Mouse (Mus musculus): ENCODE results near the gene Cyp4f14.

Gene Cyp4f14

DNA sequence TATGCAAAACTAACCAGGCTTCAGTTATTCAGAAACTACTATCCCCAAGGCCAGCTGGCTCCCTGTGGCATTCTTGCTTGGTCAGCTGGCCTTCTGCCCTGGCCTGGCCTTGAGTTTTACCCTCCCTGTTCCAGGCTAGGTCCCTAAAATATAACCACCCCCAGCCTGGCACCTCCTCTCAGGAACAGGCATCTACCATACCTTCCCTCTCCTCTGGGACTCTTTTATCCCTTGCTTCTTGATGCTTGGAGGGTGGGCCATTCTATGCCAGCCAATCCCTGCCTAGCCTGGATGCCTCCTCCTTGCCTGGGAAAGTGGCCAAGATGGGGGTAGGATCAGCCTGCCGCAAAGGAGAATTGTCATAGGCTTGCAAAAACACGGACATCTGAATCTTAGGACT, at the start of gene Cyp4f14:
Cyp4f14 (minus strand) TSS at position 212 of the 400 bp plus-strand sequence.
- DNase-seq (ENCODE audit: low read depth, low spot score) = no peak

DNA sequence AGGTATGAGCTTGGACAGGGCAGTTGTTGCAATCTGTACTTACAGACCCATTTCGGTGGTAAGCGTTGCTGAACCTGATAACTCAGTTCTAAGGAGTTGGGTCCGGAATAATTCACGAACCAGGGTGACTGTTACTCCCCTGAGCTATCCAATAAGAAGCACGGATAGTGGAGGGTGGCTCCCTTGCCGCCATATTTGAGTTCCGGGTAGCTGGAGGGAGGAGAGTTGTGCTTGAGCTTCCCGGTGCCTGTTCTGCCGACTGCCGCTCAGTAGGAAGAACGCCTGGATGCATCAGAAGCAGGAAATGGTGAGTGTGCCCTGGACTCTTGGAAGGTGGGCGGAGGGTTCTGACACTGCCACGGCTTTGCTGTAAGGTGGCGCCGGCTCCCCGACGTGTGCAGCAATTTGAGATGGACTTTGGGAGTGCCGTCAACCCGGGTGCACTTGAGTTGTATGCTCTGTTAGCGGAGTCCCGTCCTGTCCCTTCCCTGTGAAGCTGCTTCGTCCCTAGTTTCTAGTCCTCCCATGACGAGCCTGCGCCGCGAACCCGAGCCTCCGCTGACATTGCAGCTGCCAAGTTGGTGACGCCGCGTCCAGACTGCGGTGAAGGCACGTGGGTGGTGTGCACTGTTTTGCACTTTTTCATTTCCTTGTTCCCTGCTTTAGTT, 48.6 kb upstream of the Cyp4f14 start, which contains the start of gene Zfp472:
Zfp472 (plus strand) TSS at position 192 of the 668 bp plus-strand sequence.
- peak; percentile 96 for DNase-seq (ENCODE audit: low read depth, low spot score)

DNA sequence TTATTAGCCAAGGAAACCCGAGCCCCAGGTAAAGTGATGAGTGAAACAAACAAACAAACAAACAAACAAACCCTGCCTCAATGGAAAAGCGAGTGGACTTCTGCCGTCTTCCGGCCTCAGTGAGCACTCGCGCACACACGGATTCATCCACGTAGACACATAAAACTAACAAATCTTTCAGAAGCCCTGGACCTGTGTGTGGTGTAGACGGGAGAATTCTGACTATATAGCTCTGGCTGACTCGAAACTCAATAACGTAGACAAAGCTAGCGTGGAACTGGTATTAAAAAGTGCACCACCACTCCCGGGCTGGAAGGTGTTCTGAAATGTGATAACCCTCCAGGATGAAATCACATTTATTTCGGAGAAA, 48.1 kb upstream of the Cyp4f14 start:
- DNase-seq (ENCODE audit: low read depth, low spot score) = no peak

DNA sequence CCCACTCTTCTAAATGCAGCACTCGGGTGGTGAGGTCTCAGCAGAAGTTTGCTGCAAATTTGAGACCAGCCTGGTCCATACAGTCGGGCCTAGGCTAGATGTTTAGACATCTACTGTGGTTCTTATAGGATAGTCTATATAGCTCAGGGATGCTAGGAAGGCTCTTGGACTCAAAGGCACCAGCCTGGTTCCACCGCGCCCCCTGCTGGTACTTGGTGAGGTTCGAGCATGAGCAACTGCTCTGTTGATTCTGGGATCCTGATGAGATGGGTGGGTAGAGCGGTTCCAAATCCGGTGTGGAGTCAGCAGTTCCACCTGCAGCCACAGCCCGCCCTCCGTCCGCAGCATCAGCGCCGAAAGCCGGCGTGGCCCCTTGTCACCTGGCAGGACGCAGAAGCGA, 34.3 kb upstream of the Cyp4f14 start:
- DNase-seq (ENCODE audit: low read depth, low spot score) = peak; percentile 97

DNA sequence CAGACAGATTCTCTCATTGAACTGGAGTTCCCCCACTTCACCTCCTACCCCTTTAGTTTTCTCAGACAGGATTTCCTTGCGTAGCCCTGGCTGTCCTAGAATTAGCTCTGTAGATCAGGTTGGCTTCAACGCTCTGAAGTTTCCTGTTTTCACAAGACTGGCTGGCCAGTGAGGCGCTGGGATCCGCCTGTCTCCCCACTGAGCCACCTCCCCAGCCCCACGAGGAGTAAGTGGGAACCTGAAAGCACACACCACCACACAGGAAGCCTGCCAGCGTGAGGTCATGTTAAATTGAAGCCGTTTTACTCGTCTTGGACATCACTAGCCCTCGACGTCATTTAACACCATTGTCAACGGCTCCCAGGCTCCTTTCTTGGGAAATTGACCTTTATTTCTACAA, 33.9 kb upstream of the Cyp4f14 start:
- DNase-seq (ENCODE audit: low read depth, low spot score) = no peak

DNA sequence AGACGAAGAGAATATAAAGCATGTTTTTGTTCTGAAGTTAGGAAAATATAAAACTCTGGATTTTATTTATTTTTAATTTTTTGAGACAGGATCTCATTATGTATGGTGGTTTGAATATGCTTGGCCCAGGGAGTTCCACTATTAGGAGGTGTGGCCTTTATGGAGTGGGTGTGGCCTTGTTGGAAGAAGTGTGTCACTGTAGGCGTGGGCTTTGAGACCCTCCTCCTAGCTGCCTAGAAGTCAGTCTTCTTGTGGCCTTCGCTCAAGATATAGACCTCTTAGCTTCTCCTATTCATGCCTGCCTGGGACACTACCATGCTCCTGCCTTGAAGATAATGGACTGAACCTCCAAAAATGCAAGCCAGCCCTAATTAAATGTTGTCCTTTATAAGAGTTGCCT, 33.0 kb upstream of the Cyp4f14 start:
- peak; percentile 68 for DNase-seq (ENCODE audit: low read depth, low spot score)

DNA sequence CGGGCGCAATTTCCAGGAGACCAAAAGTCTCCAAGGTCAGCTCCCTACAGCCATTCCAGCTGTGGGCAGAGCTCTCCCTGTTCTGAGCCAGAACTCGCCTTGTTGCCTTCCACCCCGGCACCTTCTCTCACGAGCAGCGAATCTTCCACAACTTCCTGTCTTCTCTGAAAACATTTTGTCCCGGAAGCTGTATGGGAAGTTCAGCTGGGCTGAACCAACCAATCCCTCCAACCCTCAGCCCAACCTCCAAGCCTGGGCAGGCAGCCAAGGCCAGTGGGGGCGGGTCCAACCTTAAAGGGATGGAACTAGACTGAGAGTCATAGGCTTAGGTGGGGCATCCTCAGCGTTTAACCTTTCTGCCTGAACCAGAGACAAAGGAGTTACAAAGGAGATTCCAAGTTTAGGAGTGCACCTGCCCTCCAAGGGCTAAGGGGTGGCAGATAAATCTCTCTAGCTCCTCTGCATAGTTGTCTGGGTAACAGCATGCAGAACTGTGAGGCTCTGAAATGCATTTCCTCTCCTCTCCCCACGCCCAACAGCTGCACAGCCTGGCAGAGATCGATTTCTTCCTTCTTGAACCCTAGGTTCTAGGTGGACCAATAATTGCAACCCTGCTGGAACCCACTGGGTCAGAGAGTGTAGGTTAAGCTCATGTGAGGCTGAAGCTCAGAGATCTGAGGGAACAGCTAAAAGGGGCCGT, 30.2 kb upstream of the Cyp4f14 start, which contains the start of gene Cyp4f13:
Cyp4f13 (minus strand) TSS at position 188 of the 700 bp plus-strand sequence.
- peak; percentile 99 for DNase-seq (ENCODE audit: low read depth, low spot score)

DNA sequence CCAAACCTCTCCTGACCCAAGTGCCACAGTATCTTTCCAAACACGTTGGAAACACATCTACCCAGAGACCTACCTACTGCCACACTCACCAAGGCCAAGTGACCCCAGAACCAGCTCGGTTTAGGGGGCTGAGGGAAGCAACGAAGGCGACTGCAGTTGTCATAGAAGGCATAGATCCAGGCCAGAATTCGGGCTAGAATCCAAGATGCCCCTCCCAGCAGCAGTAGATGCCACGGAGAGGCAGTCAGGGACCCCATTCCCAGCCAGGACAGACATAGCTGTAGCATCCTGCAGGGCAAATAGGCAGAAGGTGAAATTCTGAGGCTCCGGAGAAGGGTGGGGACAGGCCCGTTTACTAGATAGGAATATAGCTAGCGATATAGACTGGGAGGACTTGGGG, 29.6 kb upstream of the Cyp4f14 start:
- no peak for DNase-seq (ENCODE audit: low read depth, low spot score)

DNA sequence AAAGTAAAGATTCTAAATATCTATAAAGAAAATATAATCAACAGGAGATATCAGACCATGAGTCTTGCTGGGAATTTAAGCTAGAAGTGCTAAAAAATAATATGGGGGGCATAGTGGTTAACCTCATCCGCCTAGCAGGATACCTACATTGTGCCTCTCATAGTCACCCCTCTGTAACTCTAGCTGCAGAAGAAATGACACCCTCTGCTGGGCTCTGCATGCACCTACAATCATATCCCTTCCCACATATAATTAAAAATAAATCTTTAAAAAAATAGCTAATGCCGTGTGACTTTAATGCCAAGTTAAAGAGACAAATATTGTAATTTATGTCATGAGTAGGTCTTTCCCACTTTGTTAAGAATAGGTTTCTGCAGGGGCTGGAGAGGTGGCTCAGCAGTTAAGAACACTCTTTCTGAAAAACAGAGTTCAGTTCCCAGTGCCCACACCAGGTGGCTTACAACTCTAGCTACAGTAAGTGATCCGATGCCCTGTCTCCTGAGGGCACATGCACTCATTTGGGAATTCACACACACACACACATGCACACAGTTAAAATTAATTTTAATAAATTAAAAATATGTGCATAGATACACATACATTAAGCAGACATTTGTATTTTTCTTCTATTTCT, 27.4 kb upstream of the Cyp4f14 start:
- DNase-seq (ENCODE audit: low read depth, low spot score) = peak; percentile 35

DNA sequence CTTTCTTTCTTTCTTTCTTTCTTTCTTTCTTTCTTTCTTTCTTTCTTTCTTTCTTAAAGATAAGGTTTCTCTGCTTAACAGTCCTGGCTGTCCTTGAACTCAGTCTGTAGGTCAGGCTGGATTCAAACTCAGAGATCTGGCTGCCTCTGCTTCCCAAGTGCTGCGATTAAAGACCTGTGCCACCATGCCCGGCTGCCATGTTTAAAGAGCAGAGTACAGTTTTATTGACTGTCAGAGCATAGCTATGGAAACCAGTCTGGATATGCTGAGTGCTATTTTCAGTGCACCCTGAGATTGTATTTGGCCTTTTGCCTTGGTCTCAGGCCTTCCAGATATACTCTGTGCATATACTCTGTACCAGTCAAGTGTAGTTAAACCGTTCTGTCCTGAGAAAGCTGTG, 26.5 kb upstream of the Cyp4f14 start:
- no peak for DNase-seq (ENCODE audit: low read depth, low spot score)

DNA sequence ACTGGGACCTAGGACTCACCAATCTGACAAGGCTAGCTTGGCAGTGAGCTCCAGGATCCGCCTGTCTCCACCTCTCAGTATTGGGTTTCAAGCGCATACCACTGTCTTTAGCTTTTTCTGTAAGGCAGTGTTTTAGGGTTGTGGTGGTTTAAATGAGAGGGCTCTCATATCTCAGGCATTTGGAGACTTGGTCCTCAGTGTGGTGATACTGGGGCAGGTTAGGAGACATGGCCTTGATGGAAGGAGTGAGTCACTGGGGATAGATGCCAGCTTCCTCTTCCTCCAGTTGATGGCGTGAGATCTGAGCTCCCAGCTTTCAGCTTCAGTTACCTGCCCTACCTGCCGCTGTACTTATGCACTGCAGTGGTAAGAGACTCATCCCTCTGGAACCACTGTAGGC, 22.7 kb upstream of the Cyp4f14 start:
- no peak for DNase-seq (ENCODE audit: low read depth, low spot score)

DNA sequence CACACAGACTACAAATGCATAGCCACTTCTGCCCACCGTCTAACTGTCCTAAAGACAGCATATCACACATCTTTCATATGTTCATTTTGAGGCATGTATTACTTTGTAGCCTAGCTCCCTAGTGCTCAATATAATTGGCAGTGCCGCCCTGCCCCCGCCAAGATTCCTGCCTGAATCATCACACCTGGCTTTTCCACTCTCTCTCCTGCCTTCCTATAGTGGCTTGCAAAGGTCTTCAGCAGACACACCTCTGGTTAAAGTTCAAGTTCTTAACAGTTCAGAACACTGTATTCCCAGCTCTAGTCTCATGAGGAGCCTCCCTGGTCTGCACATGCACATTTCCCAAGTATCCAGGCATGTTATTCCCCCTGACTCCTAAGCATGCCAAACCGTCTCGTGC, 10.7 kb upstream of the Cyp4f14 start:
- DNase-seq (ENCODE audit: low read depth, low spot score) = no peak

DNA sequence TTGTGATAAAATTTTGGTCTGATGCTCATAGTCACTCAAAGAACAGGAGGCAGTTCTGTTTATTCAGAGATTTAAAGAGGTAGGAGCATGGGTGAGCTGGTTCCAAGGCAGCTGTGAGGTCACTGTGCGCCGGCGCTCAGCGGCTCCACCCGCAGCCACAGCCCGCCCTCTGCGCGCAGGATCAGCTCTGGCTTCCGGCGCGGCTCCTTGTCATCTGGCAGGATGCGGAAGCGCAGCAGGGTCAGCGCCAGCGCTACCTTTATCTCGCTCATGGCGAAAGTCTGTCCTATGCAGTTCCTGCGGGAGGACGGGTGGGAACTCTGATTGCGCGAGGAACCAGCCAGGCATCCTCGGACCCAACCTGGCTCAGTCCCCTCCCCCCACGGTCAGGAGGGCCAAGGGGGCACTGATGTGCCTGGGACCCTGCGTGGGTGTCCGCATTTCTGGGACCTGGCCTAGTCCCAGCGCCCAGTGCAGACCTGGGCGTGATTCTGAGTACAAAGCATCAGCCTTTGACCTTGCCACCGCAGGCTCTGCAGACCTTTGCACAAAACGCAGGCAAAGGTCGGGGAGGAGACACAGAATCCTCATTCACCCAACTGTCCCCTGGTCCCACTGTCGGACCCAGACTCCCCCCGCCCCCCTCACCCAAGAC, 7.6 kb upstream of the Cyp4f14 start:
- peak; percentile 90 for DNase-seq (ENCODE audit: low read depth, low spot score)

DNA sequence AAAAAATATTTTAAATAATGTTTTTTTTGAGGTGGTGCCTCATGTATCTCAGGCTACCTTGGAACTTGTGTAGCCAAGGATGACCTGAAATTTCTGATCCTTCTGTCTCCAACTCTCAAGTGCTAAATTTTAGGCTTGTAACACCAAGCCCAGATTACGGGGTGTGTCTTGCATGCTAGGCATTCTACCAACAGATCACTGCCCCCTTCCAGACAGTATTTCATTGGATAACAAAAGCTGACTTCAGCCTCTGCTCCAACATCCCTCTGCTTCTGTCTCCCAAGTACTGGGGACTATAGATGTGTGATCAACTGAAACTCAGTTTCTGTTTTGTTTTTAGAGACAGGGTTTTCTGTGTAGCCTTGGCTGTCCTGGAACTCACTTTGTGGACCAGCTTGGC, 6.5 kb upstream of the Cyp4f14 start:
- DNase-seq (ENCODE audit: low read depth, low spot score) = peak; percentile 54

DNA sequence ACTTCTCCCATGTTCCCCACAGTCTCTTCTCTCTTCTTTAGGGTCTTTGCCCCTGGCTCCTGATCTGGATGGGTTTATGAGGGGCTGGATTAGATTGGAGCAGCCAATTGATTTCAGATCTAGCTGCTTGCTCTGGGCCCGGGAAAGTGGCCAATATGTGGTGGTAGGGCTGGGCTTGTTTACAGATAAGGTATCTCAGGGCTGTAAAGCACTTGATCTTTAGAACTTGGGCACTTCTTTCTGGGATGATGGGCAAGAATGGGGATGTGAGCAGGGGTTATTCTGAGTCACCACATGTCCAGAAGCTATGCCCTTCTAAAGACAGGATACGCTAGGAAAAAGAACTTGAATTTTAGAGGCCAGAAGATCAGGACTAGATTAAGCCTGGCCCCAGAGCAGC, 2.0 kb upstream of the Cyp4f14 start:
- DNase-seq (ENCODE audit: low read depth, low spot score) = no peak

DNA sequence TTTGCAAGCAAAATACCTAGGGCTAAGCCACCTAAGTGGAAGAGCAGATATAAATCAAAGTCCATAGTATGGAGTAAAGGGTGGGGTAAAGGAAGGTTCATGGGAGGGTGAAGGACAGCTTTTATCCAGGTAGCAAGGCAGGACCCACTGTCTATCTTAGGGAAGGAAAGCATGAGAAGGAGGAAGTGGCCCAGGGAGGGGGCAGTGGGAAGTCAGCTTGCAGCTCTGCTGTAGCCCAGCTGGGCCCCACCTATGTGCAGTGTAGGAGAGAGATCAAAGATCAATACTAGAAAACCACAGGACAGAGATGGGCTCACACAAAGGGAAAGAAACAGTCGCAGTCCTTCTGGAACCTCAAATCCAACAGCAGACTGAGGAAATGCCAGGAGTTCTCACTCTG, 1.1 kb downstream of the Cyp4f14 start:
- no peak for DNase-seq (ENCODE audit: low read depth, low spot score)

DNA sequence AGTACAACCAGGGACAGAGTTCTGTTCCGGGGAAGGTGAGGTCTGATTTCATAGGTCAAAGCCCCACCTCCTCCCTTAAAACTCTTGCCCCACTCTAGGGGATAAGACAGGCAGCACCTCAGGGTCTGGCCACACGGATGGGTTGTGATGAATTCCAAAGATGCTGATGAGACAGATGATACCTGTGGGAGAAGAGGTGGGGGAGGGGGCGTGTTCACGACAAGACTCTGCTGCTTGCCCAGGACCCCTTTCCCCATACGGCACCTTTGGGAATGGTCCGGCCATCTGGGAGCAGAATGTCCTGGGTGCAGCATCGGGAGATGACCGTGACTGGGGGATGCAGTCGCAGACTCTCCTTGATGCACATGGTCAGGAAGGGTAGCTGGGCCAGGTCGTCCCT, 11.0 kb downstream of the Cyp4f14 start:
- no peak for DNase-seq (ENCODE audit: low read depth, low spot score)

DNA sequence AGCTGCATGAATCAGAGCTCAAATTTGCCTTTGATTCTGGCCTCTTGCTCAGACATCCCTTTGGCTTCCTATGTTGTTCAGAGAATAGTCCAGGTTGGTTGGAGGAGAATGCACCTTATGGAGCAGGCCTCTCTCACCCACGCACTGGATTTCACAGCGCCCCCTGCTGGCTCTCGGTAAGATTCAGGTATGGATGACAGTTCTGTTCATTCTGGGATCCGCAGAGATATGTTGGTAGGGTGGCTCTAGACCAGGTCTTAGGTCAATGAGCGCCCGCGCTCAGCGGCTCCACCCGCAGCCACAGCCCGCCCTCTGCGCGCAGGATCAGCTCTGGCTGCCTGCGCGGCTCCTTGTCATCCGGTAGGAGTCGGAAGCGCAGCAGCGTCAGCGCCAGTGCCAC, 11.9 kb downstream of the Cyp4f14 start:
- peak; percentile 94 for DNase-seq (ENCODE audit: low read depth, low spot score)

DNA sequence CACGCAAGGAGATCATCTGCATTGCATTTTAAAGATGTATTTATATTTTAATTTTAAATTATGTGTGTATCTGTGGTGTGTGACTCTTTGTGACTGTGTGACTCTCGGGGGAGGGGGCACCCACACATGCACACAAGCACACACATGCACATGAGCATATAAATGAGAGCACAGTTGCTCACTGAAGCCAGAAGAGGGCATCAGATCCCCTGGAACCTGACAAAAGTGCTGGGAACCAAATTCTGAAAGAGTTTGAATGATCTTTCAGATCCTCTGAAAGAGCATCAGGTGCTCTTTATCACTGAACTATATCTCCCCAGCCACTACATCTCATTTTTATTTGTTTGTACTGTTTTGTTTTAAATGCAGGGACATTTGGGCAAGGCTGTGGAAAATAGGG, 12.7 kb downstream of the Cyp4f14 start:
- DNase-seq (ENCODE audit: low read depth, low spot score) = peak; percentile 54

DNA sequence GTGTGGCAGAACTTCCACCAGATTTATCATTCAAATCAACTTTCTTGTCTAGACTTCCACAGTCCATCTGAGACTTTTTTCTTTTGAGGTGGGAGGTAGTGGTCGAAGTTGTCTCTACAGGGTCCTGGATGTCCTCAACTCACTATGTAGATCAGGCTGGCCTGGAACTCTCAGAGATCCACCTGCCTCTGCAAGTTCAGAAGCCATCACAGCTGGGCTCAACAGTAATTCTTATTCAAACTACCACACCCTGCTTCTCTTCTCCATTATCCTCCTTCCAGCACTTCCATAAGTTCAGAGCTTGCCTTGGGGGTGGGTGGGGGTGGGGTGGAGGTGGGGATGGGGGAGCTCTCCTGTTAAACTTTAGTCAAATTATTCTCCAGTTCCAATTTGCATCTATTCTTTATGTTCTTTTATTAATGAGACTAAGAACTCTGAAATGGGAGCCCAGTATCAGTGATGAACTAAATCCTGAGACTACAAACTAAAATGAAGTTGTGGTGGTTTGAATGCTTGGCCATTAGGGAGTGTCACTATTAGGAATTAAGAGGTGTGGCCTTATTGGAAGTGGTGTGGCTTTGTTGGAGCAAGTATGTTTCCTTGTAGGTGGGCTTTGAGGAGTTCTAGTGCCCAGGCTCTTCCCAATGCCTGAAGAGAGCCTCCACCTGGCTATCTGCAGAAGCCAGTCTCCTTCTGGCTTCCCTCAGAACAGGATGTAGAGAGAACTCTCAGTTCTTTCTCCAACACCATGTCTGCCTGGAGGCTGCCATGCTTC, 15.2 kb downstream of the Cyp4f14 start:
- DNase-seq (ENCODE audit: low read depth, low spot score) = peak; percentile 77

DNA sequence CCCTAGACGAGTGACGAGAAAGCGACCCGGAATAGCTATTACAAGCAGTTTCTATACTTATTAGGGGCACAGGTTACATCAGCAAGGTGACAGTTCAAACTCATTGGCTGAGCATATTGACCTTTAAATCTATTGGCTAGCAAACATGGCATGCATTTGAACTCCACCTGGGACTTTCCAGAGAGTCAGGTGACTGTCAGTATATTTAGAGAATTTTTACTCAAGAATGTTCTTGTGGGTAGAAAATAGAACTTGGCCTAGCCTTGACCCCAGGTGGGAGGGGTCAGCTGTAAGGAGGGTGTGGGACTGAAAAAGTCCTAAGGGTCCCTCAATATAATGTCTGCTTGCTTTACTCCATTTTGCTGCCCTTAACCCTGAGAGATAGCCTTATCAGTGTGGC, 21.7 kb downstream of the Cyp4f14 start:
- peak; percentile 24 for DNase-seq (ENCODE audit: low read depth, low spot score)

DNA sequence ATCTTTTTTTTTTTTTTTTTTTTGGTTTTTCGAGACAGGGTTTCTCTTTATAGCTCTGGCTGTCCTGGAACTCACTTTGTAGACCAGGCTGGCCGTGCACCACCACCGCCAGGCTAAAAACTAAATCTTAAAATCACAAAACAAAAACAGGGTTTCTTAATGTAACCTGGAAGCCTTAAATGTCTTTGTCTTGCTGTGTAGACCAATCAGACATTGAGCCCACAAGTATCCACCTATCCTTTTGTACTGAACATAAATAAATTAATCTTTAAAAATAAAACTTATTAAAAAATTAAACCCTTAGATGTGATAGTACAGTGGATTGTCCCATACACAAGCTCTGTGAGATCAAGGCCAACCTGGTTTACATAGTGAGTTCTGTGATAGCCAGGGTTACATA, 23.2 kb downstream of the Cyp4f14 start:
- peak; percentile 59 for DNase-seq (ENCODE audit: low read depth, low spot score)
